Mouse (Mus musculus) c-Kit-positive CD71-positive TER-119-positive erythroid progenitor cells, embryonic 14.5 days (primary cell): ENCODE data around the gene Tdpoz4.
"Not testable (repeated sequence)": the region's sequence is repeated elsewhere in the genome, so short reads cannot be mapped to it uniquely, and the experiment has no call there.

ENCODE experiments used
- DNase-seq: peaks from one replicate; pipeline ENCODE4 v3.0.0-alpha.2; 2013; ENCODE audit warnings: low spot score

The Tdpoz4 gene

DNA sequence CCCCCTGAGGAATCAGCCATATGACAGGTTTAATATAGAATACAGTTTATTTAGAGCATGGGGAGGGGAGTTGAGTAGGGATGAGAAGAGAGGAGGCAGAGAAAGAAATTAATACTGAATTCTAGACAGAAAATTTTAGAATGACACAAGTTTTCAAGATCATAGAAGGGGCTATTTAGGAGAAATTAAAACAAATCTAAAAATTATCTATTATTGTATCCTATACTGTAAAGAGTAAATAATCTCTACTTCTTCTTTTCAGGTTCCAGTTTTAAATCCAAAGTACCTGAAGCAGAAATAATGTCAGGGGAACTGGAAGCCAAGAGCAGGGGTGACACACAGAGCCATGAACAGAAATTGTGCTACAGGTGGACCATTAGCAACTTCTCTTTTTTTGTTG, at the start of gene Tdpoz4:
Gene Tdpoz4 (plus strand): TSS at position 301 of the 400 bp plus-strand sequence.
- DNase-seq, result not testable (repeated sequence)

DNA sequence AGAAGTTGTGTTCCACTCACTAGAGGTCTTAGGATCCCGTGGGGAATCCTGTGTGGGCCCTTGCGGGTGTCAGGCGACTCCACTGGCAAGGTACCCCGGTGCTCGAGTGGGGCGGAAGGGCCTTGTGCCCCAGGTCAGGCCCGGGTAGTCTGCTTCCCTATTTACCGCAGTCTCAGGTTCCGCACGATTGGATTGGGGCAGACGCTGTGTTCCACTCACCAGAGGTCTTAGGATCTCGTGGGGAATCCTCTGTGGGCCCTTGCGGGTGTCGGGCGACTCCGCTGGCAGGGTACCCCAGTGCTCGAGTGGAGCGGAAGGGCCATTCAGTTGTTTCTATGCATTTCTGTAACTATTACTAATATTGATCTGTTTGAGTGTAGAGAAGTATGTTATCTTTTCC, 42.2 kb upstream of the Tdpoz4 start:
- DNase-seq, result not testable (repeated sequence)

DNA sequence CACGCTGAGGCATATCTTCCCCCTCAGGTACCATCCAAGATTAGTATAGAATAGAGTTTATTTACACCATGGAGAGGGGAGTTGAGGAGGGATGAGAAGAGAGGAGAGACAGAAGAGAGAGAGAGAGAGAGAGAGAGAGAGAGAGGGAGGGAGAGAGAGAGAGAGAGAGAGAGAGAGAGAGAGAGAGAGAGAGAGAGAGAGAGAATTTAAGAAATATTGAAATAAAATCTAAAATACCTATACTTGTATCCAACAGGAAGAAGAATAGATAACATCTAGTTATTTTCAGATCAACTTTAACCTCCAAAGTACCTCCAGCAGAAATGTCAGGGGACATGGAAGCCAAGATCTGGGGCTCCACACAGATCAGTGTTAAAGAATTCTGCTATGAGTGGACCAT, 23.5 kb upstream of the Tdpoz4 start, which contains the start of gene Gm5773:
Gene Gm5773 (plus strand): TSS at position 301 of the 400 bp plus-strand sequence.
- not testable (repeated sequence) for DNase-seq

GRCm38 (mm10) chr3:93813341-93813740, 17.1 kb downstream of the Tdpoz4 start:
- not testable (repeated sequence) for DNase-seq

DNA sequence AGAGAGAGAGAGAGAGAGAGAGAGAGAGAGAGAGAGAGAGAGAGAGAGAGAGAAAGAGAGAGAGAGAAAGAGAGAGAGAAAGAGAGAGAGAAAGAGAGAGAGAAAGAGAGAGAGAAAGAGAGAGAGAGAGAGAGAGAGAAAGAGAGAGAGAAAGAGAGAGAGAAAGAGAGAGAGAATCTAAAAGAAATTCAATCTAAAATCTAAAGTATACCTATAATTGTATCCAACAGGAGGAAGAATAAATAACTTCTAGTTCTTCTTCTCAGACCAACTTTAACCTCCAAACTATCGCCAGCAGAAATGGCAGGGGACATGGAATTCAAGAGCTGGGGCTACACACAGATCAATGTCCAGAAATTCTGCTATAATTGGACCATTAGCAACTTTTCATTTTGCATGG, 29.5 kb downstream of the Tdpoz4 start, which contains the start of gene Tdpoz3:
Gene Tdpoz3 (plus strand): TSS at position 301 of the 400 bp plus-strand sequence.
- not testable (repeated sequence) for DNase-seq
